Mouse (Mus musculus) brown adipose tissue, adult 24 weeks (tissue): Measurements from ENCODE around the gene Prl3b1. TPM values are rescaled to one million over a fixed set of nuclear protein-coding genes. Genes with fewer than 3 reads are reported as not detected.

Source experiments
- H3K27ac ChIP-seq: fragments of 200-500 bp; replicated peaks from 2 replicates; pipeline ENCODE4 v1.5.1; 2012; ENCODE audit warnings: low read depth, mild to moderate bottlenecking, low read length
- H3K4me1 ChIP-seq: fragments of 200-500 bp; 2 replicates; pipeline ENCODE4 v1.6.1; 2012; ENCODE audit warnings: low read length, mixed read lengths; ENCODE audit not compliant: control insufficient read depth, insufficient read depth, insufficient read length
- H3K4me3 ChIP-seq: fragments of 200-500 bp; 2 replicates; pipeline ENCODE4 v1.5.1; 2012; ENCODE audit warnings: low read depth, mild to moderate bottlenecking, low read length, moderate library complexity; ENCODE audit not compliant: insufficient read depth
- polyA plus RNA-seq: library from polyadenylated mRNA; stranded (reverse); fragments of >200 nt; gene quantifications from 2 replicates; pipeline ENCODE4 v1.2.4, GENCODE M21; 2012; ENCODE audit not compliant: missing spikeins, insufficient read depth, insufficient read length

Gene Prl3b1
- polyA plus RNA-seq, result not detected in 2 replicates

GRCm38 (mm10) chr13:27241547-27241946 is at the start of gene Prl3b1:
Gene Prl3b1, plus strand, starts transcription at chr13:27241847.
- Histone ChIP-seq H3K27ac (no peak within 1 kb of the TSS), H3K4me3 (no peak within 1 kb of the TSS), H3K4me1 (no peaks in the 10 kb centered on the region)

- H3K4me1 ChIP-seq, result no peaks in the 10 kb centered on the region
- H3K4me3 ChIP-seq, result no peak within 1 kb of the TSS
- H3K27ac ChIP-seq, result no peak within 1 kb of the TSS
Observed at GRCm38 (mm10) chr13:27196359-27196758, 45.3 kb upstream of the Prl3b1 start, which contains the start of gene Prl3c1. Gene Prl3c1, plus strand, starts transcription at chr13:27196659.

- H3K27ac ChIP-seq, result no peak within 1 kb of the TSS
- H3K4me3 ChIP-seq, result no peak within 1 kb of the TSS
- H3K4me1 ChIP-seq, result no peaks in the 10 kb centered on the region
Observed at GRCm38 (mm10) chr13:27259136-27259535, 17.5 kb downstream of the Prl3b1 start, which contains the start of gene Prl3a1. Gene Prl3a1, plus strand, starts transcription at chr13:27259436.

Other genes starting within 250 kb of the Prl3b1 start
- not detected in 2 replicates for gene Prl, start 184.3 kb upstream of the Prl3b1 start, polyA plus RNA-seq
- not detected in 2 replicates for gene Prl3d1, start 147.7 kb upstream of the Prl3b1 start, polyA plus RNA-seq
- not detected in 2 replicates for gene Prl3d2, start 120.1 kb upstream of the Prl3b1 start, polyA plus RNA-seq
- not detected in 2 replicates for gene Prl3d3, start 85.1 kb upstream of the Prl3b1 start, polyA plus RNA-seq
- not detected in 2 replicates for gene Prl3c1, start 45.2 kb upstream of the Prl3b1 start, polyA plus RNA-seq
- gene Prl3a1, start 17.6 kb downstream of the Prl3b1 start, polyA plus RNA-seq, result not detected in 2 replicates
- gene Prl6a1, start 70.8 kb downstream of the Prl3b1 start, polyA plus RNA-seq, result not detected in 2 replicates
- not detected in 2 replicates for gene Prl8a2, start 103.8 kb downstream of the Prl3b1 start, polyA plus RNA-seq
- not detected in 2 replicates for gene Prl2b1, start 149.0 kb downstream of the Prl3b1 start, polyA plus RNA-seq
- gene Prl8a6, start 196.8 kb downstream of the Prl3b1 start, polyA plus RNA-seq, result not detected in 2 replicates